Mouse (Mus musculus): ENCODE results near the gene Rac3. TPM values are rescaled to one million over a fixed set of nuclear protein-coding genes. Genes with fewer than 3 reads are reported as not detected.

The Rac3 gene
- polyA plus RNA-seq, 1 experiment from 2014 or later = 12.1 TPM

GRCm38 (mm10) chr11:120730331-120730870, 9.1 kb downstream of the Rac3 start:
- Histone ChIP-seq H3K4me2 (ENCODE audit: low read depth) (no peak overlapping the region), H3K4me1 (ENCODE audit: control insufficient read depth, insufficient read depth, low read length) (peaks cover 2% of the 10 kb centered on the region; the same call in 1 of the 2 replicates), H3K9me3 (ENCODE audit: control insufficient read depth, low read length) (no peaks in the 10 kb centered on the region), H3K27me3 (ENCODE audit: control insufficient read depth, insufficient read depth, low read length) (no peaks in the 10 kb centered on the region), H3K9ac (ENCODE audit: low read length) (no peak overlapping the region), H3K27ac (ENCODE audit: low read depth, low read length) (no peak overlapping the region), H3K36me3 (ENCODE audit: control insufficient read depth, insufficient read depth, low read length) (no peaks in the 10 kb centered on the region), H3K4me3 (ENCODE audit: low read depth, low read length) (no peak overlapping the region)
- DNase-seq (ENCODE audit: low spot score) (no peak), ATAC-seq (ENCODE audit: insufficient read depth, low FRiP score, low TSS enrichment) (no peak)
- 83% methylated on average over 10 of the region's 10 CpGs for whole genome bisulfite sequencing

- H3K9ac ChIP-seq (ENCODE audit: low read length) = no peak overlapping the region
- H3K4me3 ChIP-seq (ENCODE audit: low read depth, low read length) = no peak overlapping the region
- peaks cover 1% of the 10 kb centered on the region; the same call in 1 of the 2 replicates for H3K4me1 ChIP-seq (ENCODE audit: control insufficient read depth, insufficient read depth, low read length)
- H3K4me2 ChIP-seq (ENCODE audit: low read depth) = no peak overlapping the region
- no peaks in the 10 kb centered on the region for H3K27me3 ChIP-seq (ENCODE audit: control insufficient read depth, insufficient read depth, low read length)
- DNase-seq (ENCODE audit: low spot score) (no peak), ATAC-seq (ENCODE audit: insufficient read depth, low FRiP score, low TSS enrichment) (no peak)
- H3K36me3 ChIP-seq (ENCODE audit: control insufficient read depth, insufficient read depth, low read length) = no peaks in the 10 kb centered on the region
- no peaks in the 10 kb centered on the region for H3K9me3 ChIP-seq (ENCODE audit: control insufficient read depth, low read length)
- no peak overlapping the region for H3K27ac ChIP-seq (ENCODE audit: low read depth, low read length)
- WGBS = 96% methylated on average over 1 of the region's 1 CpGs
Observed at GRCm38 (mm10) chr11:120731395-120731794, 10.1 kb downstream of the Rac3 start.

GRCm38 (mm10) chr11:120731858-120732680, 10.8 kb downstream of the Rac3 start, which contains the start of gene Cbr2:
TSS of gene Cbr2 (minus strand) at chr11:120732114.
- Histone ChIP-seq H3K4me3 (ENCODE audit: low read depth, low read length) (no peak within 1 kb of the TSS), H3K9me3 (ENCODE audit: control insufficient read depth, low read length) (no peaks in the 10 kb centered on the region), H3K27ac (ENCODE audit: low read depth, low read length) (no peak within 1 kb of the TSS), H3K27me3 (ENCODE audit: control insufficient read depth, insufficient read depth, low read length) (no peaks in the 10 kb centered on the region), H3K9ac (ENCODE audit: low read length) (no peak within 1 kb of the TSS), H3K4me2 (ENCODE audit: low read depth) (no peak within 1 kb of the TSS), H3K36me3 (ENCODE audit: control insufficient read depth, insufficient read depth, low read length) (no peaks in the 10 kb centered on the region), H3K4me1 (ENCODE audit: control insufficient read depth, insufficient read depth, low read length) (no peaks in the 10 kb centered on the region)
- no peak for ATAC-seq (ENCODE audit: insufficient read depth, low FRiP score, low TSS enrichment)
- 78% methylated on average over 12 of the region's 12 CpGs for WGBS
- DNase-seq (ENCODE audit: low spot score) = no peak

DNA sequence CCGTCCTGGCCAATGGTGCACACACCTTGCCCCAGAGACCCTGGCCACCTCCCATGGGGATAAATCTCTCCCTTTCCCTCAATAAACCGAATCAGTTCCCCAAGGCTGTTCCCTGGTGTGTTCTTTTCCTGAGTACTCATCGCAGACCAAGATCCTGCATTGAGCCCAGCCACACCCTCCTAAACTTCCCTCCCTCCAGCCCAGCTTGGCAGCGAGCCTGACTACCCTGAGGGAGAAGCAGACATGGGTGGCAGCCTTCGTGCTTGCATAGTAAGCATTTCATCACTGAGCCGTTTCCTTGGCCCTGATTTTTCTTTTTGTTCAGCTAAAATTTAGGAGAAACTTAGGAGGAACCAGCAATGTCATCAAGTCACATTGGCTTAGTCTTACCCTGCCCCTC, 12.3 kb downstream of the Rac3 start:
- Histone ChIP-seq H3K4me1 (ENCODE audit: control insufficient read depth, insufficient read depth, low read length) (no peaks in the 10 kb centered on the region), H3K36me3 (ENCODE audit: control insufficient read depth, insufficient read depth, low read length) (no peaks in the 10 kb centered on the region), H3K9me3 (ENCODE audit: control insufficient read depth, low read length) (no peaks in the 10 kb centered on the region), H3K4me2 (ENCODE audit: low read depth) (no peak overlapping the region), H3K27me3 (ENCODE audit: control insufficient read depth, insufficient read depth, low read length) (no peaks in the 10 kb centered on the region), H3K9ac (ENCODE audit: low read length) (no peak overlapping the region), H3K4me3 (ENCODE audit: low read depth, low read length) (no peak overlapping the region), H3K27ac (ENCODE audit: low read depth, low read length) (no peak overlapping the region)
- 68% methylated on average over 6 of the region's 6 CpGs for WGBS
- DNase-seq (ENCODE audit: low spot score) (no peak), ATAC-seq (ENCODE audit: insufficient read depth, low FRiP score, low TSS enrichment) (no peak)

- ATAC-seq (ENCODE audit: insufficient read depth, low FRiP score, low TSS enrichment) = no peak
- no peaks in the 10 kb centered on the region for H3K36me3 ChIP-seq (ENCODE audit: control insufficient read depth, insufficient read depth, low read length)
Observed at GRCm38 (mm10) chr11:120736424-120736823, 15.2 kb downstream of the Rac3 start.

GRCm38 (mm10) chr11:120740981-120741380, 19.7 kb downstream of the Rac3 start:
- DNase-seq (ENCODE audit: low spot score) (no peak), ATAC-seq (ENCODE audit: insufficient read depth, low FRiP score, low TSS enrichment) (no peak)
- WGBS = 90% methylated on average over 5 of the region's 5 CpGs
- H3K27ac ChIP-seq (ENCODE audit: low read depth, low read length) = no peak overlapping the region
- H3K9ac ChIP-seq (ENCODE audit: low read length) = no peak overlapping the region
- no peaks in the 10 kb centered on the region for H3K27me3 ChIP-seq (ENCODE audit: control insufficient read depth, insufficient read depth, low read length)
- H3K9me3 ChIP-seq (ENCODE audit: control insufficient read depth, low read length) = no peaks in the 10 kb centered on the region
- no peaks in the 10 kb centered on the region for H3K4me1 ChIP-seq (ENCODE audit: control insufficient read depth, insufficient read depth, low read length)
- no peak overlapping the region for H3K4me2 ChIP-seq (ENCODE audit: low read depth)
- H3K36me3 ChIP-seq (ENCODE audit: control insufficient read depth, insufficient read depth, low read length) = no peaks in the 10 kb centered on the region
- H3K4me3 ChIP-seq (ENCODE audit: low read depth, low read length) = no peak overlapping the region

More at GRCm38 (mm10) chr11:120736424-120736823, 15.2 kb downstream of the Rac3 start:
- Histone ChIP-seq H3K27me3 (ENCODE audit: control insufficient read depth, insufficient read depth, low read length) (no peaks in the 10 kb centered on the region), H3K9ac (ENCODE audit: low read length) (no peak overlapping the region), H3K4me1 (ENCODE audit: control insufficient read depth, insufficient read depth, low read length) (no peaks in the 10 kb centered on the region), H3K9me3 (ENCODE audit: control insufficient read depth, low read length) (no peaks in the 10 kb centered on the region), H3K4me2 (ENCODE audit: low read depth) (no peak overlapping the region), H3K4me3 (ENCODE audit: low read depth, low read length) (no peak overlapping the region), H3K27ac (ENCODE audit: low read depth, low read length) (no peak overlapping the region)
- 77% methylated on average over 6 of the region's 6 CpGs for WGBS
- no peak for DNase-seq (ENCODE audit: low spot score)

- Histone ChIP-seq H3K9me3 (ENCODE audit: control insufficient read depth, low read length) (no peaks in the 10 kb centered on the region), H3K4me3 (ENCODE audit: low read depth, low read length) (no peak overlapping the region), H3K4me2 (ENCODE audit: low read depth) (no peak overlapping the region), H3K27me3 (ENCODE audit: control insufficient read depth, insufficient read depth, low read length) (no peaks in the 10 kb centered on the region), H3K36me3 (ENCODE audit: control insufficient read depth, insufficient read depth, low read length) (no peaks in the 10 kb centered on the region), H3K4me1 (ENCODE audit: control insufficient read depth, insufficient read depth, low read length) (no peaks in the 10 kb centered on the region), H3K9ac (ENCODE audit: low read length) (no peak overlapping the region), H3K27ac (ENCODE audit: low read depth, low read length) (no peak overlapping the region)
- DNase-seq (ENCODE audit: low spot score) = no peak
- 72% methylated on average over 7 of the region's 7 CpGs for WGBS
- no peak for ATAC-seq (ENCODE audit: insufficient read depth, low FRiP score, low TSS enrichment)
Observed at GRCm38 (mm10) chr11:120744121-120744701, 22.9 kb downstream of the Rac3 start.

DNA sequence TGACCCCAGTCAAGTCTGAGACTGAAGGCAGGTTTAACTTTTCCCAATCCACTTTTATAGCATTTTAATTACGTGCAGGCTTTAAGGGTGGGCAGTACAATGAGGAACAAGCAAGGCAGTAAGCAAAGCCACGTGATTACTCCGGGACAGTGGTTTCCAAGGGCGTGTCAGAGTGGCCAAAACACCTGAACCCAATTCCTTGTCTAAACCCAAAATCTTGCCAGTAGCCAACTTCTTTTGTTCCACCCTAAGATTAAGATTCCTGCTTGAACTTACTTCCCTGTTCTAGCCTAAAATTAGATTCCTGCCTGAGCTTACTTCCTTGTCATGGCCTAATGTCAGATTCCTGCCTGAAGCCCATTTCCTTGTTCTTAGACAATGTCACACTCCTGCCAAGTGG, 26.7 kb downstream of the Rac3 start:
- H3K27me3 ChIP-seq (ENCODE audit: control insufficient read depth, insufficient read depth, low read length) = no peaks in the 10 kb centered on the region
- no peak overlapping the region for H3K4me2 ChIP-seq (ENCODE audit: low read depth)
- ATAC-seq (ENCODE audit: insufficient read depth, low FRiP score, low TSS enrichment) = no peak
- H3K4me1 ChIP-seq (ENCODE audit: control insufficient read depth, insufficient read depth, low read length) = no peaks in the 10 kb centered on the region
- no peaks in the 10 kb centered on the region for H3K36me3 ChIP-seq (ENCODE audit: control insufficient read depth, insufficient read depth, low read length)
- no peak for DNase-seq (ENCODE audit: low spot score)
- no peak overlapping the region for H3K9ac ChIP-seq (ENCODE audit: low read length)
- no peak overlapping the region for H3K27ac ChIP-seq (ENCODE audit: low read depth, low read length)
- no peaks in the 10 kb centered on the region for H3K9me3 ChIP-seq (ENCODE audit: control insufficient read depth, low read length)
- H3K4me3 ChIP-seq (ENCODE audit: low read depth, low read length) = no peak overlapping the region
- WGBS = 83% methylated on average over 4 of the region's 4 CpGs

Data from neural tube, embryonic 11.5 days (tissue).